Mouse (Mus musculus): Measurements from ENCODE around the gene 4930558C23Rik. TPM values are rescaled to one million over a fixed set of nuclear protein-coding genes. Genes with fewer than 3 reads are reported as not detected.

4930558C23Rik gene
- polyA plus RNA-seq (2012; ENCODE audit: low replicate concordance): not detected in 2 replicates

GRCm38 (mm10) chr3:95402741-95403140 lies at the start of gene 4930558C23Rik:
Gene 4930558C23Rik, minus strand, starts transcription at chr3:95402841.

GRCm38 (mm10) chr3:95434136-95434982 lies 31.7 kb upstream of the 4930558C23Rik start, which contains the start of gene Arnt:
Gene Arnt, plus strand, starts transcription at chr3:95434388.

GRCm38 (mm10) chr3:95356701-95357449 lies 45.8 kb downstream of the 4930558C23Rik start, which contains the start of gene Setdb1:
Gene Setdb1, minus strand, starts transcription at chr3:95357202.

Other genes with a start within 250 kb of the 4930558C23Rik start
- gene Sema6c, start 242.4 kb downstream of the 4930558C23Rik start, polyA plus RNA-seq (2012; ENCODE audit: low replicate concordance): 1.1 and 3.6 TPM in 2 replicates
- gene Gabpb2, start 184.9 kb downstream of the 4930558C23Rik start, polyA plus RNA-seq (2012; ENCODE audit: low replicate concordance): 3.9 and 10.3 TPM in 2 replicates
- 386 and 443 TPM in 2 replicates for gene Cdc42se1, start 174.1 kb downstream of the 4930558C23Rik start, polyA plus RNA-seq (2012; ENCODE audit: low replicate concordance)
- 6.9 and 11.0 TPM in 2 replicates for gene Mllt11, start 170.7 kb downstream of the 4930558C23Rik start, polyA plus RNA-seq (2012; ENCODE audit: low replicate concordance)
- 0.49 TPM in 1 of 2 replicates, not detected in the other for gene Gm128, start 161.2 kb downstream of the 4930558C23Rik start, polyA plus RNA-seq (2012; ENCODE audit: low replicate concordance)
- gene Bnipl, start 151.6 kb downstream of the 4930558C23Rik start, polyA plus RNA-seq (2012; ENCODE audit: low replicate concordance): not detected in 2 replicates
- 71.0 and 165 TPM in 2 replicates for gene Mindy1, start 121.5 kb downstream of the 4930558C23Rik start, polyA plus RNA-seq (2012; ENCODE audit: low replicate concordance)
- 1.8 and 3.6 TPM in 2 replicates for gene Prune1, start 120.8 kb downstream of the 4930558C23Rik start, polyA plus RNA-seq (2012; ENCODE audit: low replicate concordance)
- 0.63 and 0.64 TPM in 2 replicates for gene Anxa9, start 95.7 kb downstream of the 4930558C23Rik start, polyA plus RNA-seq (2012; ENCODE audit: low replicate concordance)
- 194 and 233 TPM in 2 replicates for gene Cers2, start 88.0 kb downstream of the 4930558C23Rik start, polyA plus RNA-seq (2012; ENCODE audit: low replicate concordance)
- 10.9 and 12.9 TPM in 2 replicates for gene Setdb1, start 45.6 kb downstream of the 4930558C23Rik start, polyA plus RNA-seq (2012; ENCODE audit: low replicate concordance)
- 32.9 and 52.8 TPM in 2 replicates for gene Arnt, start 31.5 kb upstream of the 4930558C23Rik start, polyA plus RNA-seq (2012; ENCODE audit: low replicate concordance)
- 0.08 TPM in 1 of 2 replicates, not detected in the other for gene Ctsk, start 96.4 kb upstream of the 4930558C23Rik start, polyA plus RNA-seq (2012; ENCODE audit: low replicate concordance)
- gene Ctss, start 123.9 kb upstream of the 4930558C23Rik start, polyA plus RNA-seq (2012; ENCODE audit: low replicate concordance): 19.9 and 33.2 TPM in 2 replicates
- not detected in 2 replicates for gene Hormad1, start 156.8 kb upstream of the 4930558C23Rik start, polyA plus RNA-seq (2012; ENCODE audit: low replicate concordance)
- 2.8 and 2.9 TPM in 2 replicates for gene Golph3l, start 186.1 kb upstream of the 4930558C23Rik start, polyA plus RNA-seq (2012; ENCODE audit: low replicate concordance)
- 33.7 and 38.0 TPM in 2 replicates for gene Ensa, start 222.2 kb upstream of the 4930558C23Rik start, polyA plus RNA-seq (2012; ENCODE audit: low replicate concordance)

All from hematopoietic multipotent progenitor cell, adult 10-12 weeks (in vitro differentiated cells).